Mouse (Mus musculus): ENCODE results near the gene Tssk3. TPM values are rescaled to one million over a fixed set of nuclear protein-coding genes. Genes with fewer than 3 reads are reported as not detected.
"Not testable (repeated sequence)": the region's sequence is repeated elsewhere in the genome, so short reads cannot be mapped to it uniquely, and the experiment has no call there.

Tssk3 gene
- total RNA-seq, 2 experiments from 2014 or later: not detected

DNA sequence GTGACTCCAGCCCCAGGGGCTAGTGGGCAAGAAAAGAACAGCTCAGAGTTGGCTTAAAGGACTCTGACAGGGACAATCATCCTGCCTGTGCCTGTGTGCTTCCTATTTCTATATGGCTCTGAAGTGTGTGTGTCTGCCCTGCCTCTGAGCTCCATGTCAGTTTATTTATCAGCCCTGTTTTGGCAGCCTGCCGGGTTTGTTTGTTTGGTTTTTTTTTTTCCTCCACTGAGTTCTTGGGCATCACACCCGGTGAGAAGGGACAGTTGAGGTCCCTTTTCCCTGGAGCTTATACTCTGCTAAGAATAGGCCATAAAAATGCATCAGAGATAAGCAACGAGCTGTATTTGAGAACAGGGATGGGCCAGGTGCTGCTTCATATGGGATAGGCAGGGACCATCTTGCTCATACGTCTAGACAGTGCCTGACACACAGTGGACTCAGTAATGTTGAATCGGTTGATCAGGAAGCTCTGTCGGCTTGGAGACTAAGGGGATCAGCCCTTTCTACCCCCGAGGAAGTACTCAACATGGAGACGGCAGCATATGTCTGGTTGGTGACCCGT lies 11.6 kb upstream of the Tssk3 start:
- no peak for DNase-seq (ENCODE audit: low spot score in 2 of 2)

DNA sequence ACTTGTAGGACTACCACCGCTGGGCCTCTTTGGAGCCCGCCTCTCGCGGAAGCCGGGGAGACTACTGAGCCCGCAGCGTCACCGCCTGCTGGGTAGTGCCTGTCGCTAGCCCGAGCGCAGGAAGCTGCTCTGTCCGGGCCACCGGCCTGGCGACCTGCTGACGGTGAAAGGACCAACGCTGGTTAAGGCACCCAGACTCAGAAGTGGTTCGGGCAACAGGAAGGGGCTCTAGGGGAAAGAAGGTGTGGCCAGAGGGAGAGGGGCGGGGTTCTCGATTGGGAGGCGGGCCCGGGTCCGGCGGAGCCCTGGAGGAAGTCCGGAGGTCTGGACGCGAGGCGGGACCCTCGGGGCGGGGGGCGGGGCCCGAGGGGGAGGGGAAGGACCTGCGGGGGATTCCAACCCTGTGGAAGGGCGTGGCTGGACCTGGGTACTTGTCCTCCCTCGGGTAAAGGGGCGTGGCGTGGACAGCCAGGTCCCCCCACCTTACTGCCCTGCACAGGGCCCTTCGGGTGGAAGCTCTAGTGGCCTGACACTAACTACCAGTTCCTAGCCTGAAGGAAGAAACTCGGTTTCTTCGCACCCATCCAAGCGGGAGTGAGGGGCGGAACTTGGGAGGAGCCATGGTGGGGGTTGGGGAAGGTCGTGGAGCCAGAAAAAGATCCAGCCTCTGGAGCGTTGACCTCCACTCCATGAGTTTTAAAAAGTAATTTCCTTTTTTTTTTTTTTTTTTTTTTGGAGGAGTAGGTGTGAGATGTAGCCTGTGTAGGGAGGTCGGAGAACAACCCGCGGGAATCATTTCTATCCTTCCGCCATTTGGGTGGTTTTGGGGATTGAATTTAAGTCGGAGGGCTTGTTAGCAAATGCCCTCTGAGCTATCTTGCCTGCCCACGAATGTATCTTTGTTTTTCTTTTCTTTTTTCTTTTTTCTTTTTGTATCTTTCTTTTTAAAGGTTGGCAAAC lies 10.1 kb upstream of the Tssk3 start:
- peak; percentile 42 to 43 for DNase-seq (ENCODE audit: low spot score in 2 of 2)

DNA sequence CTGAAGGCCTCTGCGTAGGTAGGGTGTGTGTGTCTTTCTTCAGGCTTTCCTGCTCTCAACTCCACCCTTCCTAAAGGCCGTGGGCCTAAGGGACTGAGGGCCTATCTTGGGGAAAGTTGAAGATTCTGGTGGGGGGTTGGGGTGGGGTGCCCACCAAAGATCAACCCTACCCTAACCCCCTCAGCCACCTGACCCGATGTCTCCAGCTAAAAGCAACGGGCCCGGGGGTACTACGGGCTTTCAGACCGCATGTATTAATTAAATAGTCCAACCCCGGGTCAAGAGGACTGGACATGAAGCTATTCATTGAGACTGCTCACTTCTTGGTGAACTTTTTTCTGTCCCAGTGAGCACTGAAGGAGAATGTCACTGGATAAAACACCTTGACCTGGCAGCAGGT lies 9.2 kb upstream of the Tssk3 start:
- DNase-seq (ENCODE audit: low spot score in 2 of 2): no peak

DNA sequence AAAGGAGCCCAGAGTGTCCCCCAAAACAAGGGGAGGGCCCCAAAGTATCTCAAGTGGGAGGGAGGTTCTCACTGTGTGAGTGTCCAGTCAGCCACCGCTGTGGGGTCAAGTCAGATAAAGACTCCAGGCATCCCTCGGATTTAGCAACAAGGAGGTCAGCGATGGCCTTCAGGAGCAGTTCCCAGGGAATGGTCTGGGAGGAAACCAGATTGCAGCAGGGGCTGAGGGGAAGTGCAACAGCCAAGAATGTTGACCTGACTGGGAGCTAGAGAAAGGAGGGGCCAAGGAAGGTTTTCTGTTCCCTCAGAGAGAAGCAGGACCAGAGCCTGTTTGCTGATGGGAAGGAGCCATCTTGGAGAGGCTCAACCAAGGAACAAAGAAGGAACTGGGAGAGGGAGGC lies 8.1 kb upstream of the Tssk3 start:
- no peak for DNase-seq (ENCODE audit: low spot score in 2 of 2)

DNA sequence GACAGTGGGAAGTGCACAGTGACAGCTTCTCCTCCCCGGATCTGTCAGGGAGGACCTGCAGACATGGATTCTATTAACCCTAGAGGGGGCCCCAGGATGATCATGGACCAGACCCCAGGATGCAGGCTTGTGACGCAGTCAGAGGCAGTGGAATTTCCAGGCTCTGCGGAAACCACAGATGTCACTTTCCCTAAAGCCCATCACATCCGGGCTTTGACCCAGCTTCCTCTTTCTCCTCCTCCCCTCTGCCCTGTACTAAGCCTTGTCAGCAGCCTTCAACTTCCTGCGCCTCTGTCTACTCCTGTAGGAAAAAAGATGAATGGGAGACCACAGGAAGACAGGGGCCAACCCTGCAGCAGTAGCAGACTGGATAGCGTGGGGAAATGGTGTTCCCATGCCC lies 5.8 kb upstream of the Tssk3 start:
- DNase-seq (ENCODE audit: low spot score in 2 of 2): no peak

DNA sequence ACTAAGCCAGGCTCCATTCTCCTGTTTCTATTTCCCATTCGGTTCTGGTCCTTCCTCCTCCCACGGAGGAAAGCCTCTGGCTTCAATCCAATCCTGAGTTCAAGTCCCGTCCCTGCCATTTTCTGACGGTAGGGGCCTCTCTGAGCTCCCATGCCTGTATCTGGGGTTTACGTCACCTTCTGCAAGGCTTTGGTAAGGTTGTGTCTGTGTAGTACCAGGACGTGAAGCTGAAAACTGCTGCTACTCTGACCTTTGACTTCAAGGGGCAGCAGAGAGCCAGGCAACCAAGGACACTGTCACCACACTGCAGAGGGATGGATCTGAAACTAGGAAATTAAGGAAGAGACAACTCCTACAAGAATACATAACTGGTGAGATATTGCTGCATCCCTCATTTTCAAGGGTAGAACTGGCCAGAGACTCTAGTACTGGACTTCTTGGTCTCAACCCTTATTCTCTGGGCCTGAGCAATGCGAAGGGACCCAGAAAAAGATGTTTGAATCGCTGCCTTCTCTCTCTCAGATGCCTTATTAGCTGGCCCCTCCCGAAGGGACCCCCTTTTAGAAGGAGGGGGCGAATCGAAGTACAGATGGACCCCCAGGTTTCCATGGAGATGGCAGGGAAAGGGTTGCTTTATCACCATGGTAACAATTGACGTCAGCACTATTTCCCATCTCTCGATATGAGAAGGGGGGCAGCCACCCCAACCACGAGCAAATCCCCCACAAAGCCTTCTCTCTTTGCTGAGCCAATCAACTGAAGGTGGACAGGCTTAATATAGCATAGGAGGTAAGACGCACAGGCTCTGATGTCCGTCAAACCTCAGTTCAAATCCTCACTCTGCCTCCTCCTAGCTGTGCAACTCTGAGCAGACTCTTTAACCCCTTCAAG lies 5.1 kb upstream of the Tssk3 start:
- DNase-seq (ENCODE audit: low spot score in 2 of 2): no peak

DNA sequence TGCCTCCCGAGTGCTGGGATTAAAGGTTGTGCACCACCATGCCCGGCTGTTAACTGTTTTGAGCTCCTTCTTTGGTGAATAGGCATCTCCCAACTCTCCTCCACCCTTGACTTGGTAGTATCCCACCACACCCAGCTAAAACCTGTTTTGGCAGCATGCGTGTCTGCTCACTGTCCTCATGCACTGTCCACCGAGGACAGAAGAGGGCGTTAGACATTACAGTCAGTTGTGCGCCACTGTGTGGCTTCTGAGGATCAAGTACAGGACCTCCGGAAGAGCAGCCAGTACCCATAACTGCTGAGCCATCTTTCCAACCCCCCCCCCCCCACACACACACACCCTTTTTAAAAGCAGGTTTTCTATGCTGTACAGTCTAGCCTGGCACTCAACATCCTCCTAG lies 3.9 kb upstream of the Tssk3 start:
- no peak for DNase-seq (ENCODE audit: low spot score in 2 of 2)

DNA sequence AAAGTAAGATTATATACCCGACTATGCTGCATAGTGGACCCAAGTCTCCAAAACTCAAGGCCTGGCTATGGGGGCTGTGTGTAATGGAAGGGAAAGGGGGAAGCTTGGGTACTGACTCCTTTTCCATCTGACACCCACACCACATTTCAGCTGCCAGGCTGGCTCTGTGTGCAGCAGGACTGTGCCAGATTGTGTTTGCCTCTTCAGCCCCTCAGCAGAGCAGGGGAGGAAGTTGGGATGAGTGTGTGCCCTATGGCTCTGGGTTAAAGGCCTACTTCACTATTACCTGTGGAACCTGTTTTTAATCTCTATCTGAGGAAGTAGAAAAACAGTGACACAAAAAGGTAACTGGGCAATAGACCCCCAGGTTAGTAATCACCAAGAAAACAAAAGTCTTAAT lies 9.7 kb downstream of the Tssk3 start:
- DNase-seq (ENCODE audit: low spot score in 2 of 2): peak in 1 of 2 experiments; percentile 30

DNA sequence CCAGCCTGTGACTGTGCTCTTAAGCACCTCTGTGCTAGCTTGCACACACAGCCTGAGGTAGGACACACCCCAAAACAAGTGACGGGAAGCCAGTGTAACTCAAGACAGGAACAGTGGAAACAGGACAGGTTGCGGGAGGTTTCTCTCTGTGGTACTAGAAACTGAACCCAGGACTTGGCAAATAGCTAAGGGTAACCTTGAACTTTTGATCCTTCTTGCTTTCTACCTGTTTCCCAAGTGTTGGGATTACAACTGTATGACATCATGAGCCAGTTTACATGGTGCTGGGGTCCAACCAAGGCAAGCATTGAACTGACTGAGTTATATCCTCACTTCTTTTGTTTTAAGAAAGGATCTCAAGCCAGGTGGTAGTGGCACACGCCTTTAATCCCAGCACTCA lies 11.0 kb downstream of the Tssk3 start:
- DNase-seq (ENCODE audit: low spot score in 2 of 2): no peak

DNA sequence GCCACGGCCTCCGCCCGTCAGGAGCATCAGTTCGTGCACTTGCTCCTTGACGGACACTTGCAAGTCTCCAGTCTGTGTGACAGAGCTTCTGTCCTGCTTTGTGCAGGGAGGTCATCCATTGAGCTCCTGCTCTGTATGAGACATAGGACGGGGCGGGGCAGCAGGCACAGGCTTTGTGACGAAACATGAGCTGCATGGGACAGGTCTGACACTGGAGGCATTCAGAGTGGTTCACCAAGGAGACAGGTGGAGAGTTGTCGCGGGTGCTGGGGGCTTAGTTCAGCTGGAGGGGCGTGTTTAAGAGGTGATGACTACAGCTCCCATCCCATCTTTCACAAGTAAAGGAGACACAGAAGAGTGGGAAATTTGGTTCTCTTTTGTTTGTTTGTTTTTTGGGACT lies 14.8 kb downstream of the Tssk3 start:
- no peak for DNase-seq (ENCODE audit: low spot score in 2 of 2)

DNA sequence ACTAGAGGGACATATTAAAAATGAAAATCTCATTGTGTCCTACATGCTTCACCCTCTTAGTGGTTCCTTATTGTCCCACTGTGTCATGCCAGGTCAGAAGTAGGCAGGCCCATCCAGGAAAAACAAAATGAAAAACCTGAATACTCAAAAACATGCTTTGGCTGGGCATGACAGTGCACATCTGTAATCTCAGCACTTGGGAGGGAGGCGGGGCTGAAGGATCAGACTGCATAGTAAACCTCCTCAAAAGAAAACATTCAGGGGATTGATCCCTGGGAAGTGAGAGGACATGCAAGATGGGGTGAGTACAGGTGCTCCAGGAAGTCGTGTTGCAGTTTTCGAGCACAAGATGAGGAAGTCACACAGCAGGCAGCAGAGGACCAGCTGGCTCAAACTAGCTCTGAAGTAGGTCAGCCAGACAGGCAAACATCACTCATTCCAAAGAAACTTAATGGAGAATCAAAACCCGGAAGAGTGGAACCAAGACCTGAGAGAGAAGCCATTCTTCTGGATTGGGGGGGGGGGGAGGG lies 26.5 kb downstream of the Tssk3 start:
- DNase-seq (ENCODE audit: low spot score in 2 of 2): no peak

DNA sequence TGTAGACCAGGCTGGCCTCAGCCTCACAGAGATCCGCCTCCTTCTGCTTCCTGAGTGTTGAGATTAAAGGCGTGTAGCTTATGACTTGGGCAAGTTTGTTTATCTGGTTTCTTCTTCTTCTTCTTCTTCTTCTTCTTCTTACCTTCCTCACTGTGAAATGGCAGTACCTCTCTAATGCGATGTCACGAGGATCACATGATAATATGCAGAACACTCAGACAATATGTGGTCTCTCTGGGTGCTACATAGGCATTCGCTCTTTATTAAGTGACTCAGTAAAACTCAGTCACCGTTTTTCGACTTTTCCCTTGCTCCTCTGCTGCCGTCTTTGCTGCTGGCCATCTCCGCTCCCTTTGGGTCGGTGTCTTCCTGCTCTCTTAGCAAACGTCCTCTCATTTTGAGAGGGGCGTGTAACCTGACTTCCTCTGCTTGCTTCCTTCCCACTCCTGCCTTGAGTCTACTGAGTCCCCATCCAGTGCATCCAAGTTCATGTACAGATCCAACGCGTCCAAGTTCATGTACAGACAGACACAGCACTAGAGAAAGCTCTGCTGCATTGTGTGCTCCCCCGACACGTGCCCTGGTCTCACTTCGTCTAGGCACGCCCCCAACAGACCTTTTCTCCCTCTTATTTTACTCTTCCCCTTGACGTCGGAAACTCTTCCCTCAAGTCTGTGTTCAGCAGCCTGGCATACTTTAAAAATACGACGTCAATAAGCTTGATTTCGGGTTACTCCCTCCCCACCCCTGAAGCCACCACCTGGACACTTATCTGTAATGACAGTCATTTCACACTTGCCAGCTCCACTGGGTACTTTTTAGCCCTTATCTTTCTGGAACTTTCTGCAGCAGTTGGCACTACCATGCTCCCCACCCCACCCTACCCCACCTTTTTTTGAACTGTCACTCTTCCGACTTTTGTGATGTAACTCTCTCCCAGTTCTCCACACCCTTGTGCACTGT lies 27.4 kb downstream of the Tssk3 start:
- DNase-seq (ENCODE audit: low spot score in 2 of 2): no peak

DNA sequence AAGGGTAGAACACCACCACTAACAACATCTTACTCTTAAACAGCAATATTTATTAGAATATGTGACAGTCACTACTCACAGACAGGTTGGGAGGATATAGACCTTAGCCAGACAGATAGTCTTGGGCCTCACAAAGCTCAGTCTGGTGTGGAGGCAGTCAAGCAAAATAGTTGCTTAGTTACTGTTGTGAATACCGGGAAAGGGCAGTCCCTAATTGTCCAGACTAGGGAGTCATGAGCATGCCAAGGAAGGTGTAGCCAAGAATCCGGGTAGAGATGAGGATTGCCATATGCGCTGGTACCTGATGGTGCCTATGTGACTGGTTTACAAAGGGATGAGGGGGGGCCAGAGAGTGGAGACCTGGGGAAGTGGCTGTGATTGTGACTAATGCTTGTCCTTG lies 28.7 kb downstream of the Tssk3 start:
- no peak for DNase-seq (ENCODE audit: low spot score in 2 of 2)

DNA sequence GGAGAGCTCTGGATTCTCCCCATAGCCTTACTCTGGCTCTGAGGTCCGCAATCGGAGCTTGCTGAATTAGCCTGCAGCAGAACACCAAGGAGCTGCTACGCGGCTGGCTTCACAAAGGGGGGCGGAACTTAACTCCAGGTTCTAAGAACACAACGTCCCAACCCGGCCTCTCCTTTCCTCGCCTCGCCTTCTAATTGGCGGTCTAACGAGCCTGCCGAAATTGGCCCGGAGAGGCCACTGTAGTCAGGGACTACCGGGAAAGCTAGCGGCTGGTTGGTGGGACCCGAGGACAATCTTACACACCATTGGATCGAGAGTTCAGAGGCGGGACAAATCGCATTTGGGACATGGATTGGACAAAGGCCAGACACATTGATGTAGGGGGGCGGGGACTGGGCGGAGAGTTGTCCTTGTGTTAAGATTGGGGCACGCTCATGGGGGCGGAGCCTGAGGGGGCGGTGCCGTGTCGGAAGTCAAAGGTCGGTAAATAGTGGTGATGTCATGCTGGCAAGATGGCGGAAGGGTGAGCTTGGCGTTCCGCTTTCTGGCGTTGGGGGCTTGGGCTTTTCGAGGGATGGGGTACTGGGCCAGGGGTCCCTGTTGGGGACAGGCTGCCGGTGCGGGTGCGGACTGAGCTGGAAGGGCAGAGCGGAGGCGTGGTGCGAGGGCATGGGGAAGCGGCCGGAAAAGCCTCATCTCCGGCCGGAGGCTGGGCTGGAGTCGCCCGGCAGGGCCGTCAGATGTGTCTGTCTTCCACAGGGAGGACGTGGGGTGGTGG lies 29.4 kb downstream of the Tssk3 start, which contains the start of gene Bsdc1:
TSS of gene Bsdc1 (plus strand) at position 399 of the 778 bp plus-strand sequence.
- DNase-seq (ENCODE audit: low spot score in 2 of 2): peak; percentile 98 to 99

DNA sequence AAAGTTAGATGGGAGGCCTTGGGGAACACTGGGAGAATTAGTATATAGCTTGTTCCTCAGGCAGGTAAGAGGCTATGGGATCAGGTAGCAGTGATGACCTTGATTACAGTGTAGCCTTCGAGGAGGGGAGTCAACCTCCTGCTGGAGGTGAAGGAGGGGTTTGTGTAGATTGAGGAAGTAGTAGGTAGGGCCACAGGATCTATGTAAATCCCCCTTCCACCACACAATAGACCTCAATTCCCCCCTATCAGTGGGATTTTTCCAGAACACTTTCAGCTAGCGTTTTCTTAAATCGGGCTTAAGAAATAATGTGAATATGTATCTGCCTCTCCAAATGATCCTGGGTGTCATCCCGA lies 30.0 kb downstream of the Tssk3 start:
- DNase-seq (ENCODE audit: low spot score in 2 of 2): no peak

DNA sequence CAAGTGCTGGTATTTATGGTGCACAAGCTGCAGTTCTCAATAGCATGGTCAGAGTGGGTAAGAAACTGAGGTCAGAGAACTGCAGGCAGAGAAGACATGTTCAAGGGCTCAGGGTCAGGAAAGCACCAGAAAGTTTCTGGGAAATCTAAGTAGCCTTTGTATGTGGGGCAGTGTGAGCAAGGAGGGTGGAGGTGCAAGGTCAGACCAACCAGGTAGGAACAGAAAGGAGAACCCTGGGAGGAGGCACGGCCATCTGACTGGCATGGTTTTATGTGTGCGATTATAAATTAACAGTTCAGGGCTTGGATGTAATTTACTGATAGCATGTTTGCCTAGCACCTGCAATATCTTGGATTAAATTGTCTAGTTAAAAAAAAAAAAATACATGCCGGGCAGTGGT lies 31.1 kb downstream of the Tssk3 start:
- DNase-seq (ENCODE audit: low spot score in 2 of 2): no peak

DNA sequence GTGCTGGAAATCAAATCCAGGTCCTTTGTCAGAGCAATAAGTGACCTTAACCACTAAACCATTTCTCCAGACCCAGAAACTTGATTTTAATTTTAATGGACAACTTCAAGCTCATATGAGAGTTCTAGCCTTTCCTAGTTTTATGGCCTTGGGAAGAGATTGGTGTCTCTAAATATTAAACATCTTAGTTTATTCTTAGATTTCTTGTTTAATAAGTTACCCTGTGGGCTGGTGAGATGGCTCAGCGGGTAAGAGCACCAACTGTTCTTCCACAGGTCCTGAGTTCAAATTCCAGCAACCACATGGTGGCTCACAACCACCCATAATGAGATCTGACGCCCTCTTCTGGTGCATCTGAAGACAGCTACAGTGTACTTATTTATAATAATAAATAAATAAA lies 33.5 kb downstream of the Tssk3 start:
- DNase-seq (ENCODE audit: low spot score in 2 of 2): not testable (repeated sequence)

DNA sequence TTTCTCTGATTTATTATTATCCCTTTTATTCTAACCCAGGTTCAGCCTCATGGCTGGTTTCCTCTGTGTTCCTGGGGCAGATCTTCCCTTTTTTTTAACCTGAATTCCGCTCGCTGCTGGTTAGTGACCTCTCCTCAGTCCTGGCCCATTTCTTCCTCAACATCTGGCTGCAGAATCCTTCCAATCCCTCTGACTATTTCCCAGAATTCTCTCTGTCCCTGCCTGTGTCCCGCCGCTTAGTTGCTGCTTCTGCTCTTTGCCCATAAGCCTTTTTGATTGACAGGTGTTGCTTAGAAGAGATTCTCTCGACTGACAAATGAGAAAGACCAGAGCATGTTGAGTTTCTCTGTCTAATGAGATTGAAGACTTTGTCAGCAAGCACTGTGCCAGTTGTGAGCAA lies 34.7 kb downstream of the Tssk3 start:
- no peak for DNase-seq (ENCODE audit: low spot score in 2 of 2)

DNA sequence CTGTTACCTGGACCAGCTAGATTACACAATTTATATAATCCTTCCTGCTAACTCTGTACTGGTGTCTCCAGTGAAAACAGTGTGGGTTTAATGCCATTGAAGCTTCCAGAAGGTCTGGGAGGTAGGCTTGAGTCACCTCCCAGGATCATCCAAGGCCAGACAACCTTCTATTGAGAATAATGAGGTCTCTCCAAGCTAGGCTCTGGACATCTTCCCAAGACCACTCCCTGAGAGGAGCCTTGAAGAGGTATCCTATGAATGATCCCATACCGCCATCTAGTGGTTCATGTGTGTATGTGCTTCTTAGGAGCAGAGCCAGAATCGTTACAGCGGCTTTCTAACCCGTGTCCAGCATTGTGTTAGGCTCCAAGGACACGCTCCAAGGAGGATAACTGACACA lies 35.6 kb downstream of the Tssk3 start:
- peak; percentile 57 to 66 for DNase-seq (ENCODE audit: low spot score in 2 of 2)
